ENCODE assay signal across 25 mouse cellular contexts in genomic region chr8:86594159-86594796, GRCm38 (mm10). TPM values are rescaled to one million over a fixed set of nuclear protein-coding genes. Genes with fewer than 3 reads are reported as not detected.
DNase-seq lines count a peak whose midpoint lies in the region; ATAC-seq and TF ChIP-seq lines count a peak whose summit lies in the region.
"Had no signal": no experiment of that assay in that cellular context is flagged by ENCODE, and none has a peak within 500 bp of the region (broad histone marks: within the 10 kb centered on the region; RNA-seq: fewer than 3 reads in every experiment).

No protein-coding gene starts in this region.

- 12% methylated on average over 3 of the region's 3 CpGs for WGBS in liver, adult 2 months
- WGBS in intestine, postnatal 0 days = 25% methylated on average over 3 of the region's 3 CpGs
- WGBS in kidney, postnatal 0 days = 43% methylated on average over 3 of the region's 3 CpGs
- 48% methylated on average over 3 of the region's 3 CpGs for WGBS in liver, postnatal 0 days (ENCODE audit: insufficient replicate concordance)
- WGBS in midbrain, embryonic 15.5 days = 76% methylated on average over 3 of the region's 3 CpGs

- no peaks in the 10 kb centered on the region for H3K79me2 ChIP-seq in liver, adult 2 months (ENCODE audit: control insufficient read depth, insufficient read depth, low read length)

- TF ChIP-seq POLR2A in liver, adult 2 months (IDR thresholded peaks at IDR 0.05; ENCODE audit: extremely low read depth, insufficient read depth, low read length) = no peak

- H3K4me1 ChIP-seq in liver, adult 2 months (ENCODE audit: control insufficient read depth, insufficient read depth, low read length) = peaks cover 23% of the 10 kb centered on the region
- 0 out of 2 replicates have a peak, but pooled peaks cover 3% of the 10 kb centered on the region for H3K4me1 ChIP-seq in intestine, postnatal 0 days (replicated peaks; ENCODE audit: control insufficient read depth, insufficient read depth, low read length)
- no peaks in the 10 kb centered on the region for H3K4me1 ChIP-seq in kidney, postnatal 0 days (replicated peaks; ENCODE audit: insufficient read depth, low read length)
- H3K4me1 ChIP-seq in liver, postnatal 0 days (ENCODE audit: insufficient read depth) = peaks cover 17% of the 10 kb centered on the region
- no peaks in the 10 kb centered on the region for H3K4me1 ChIP-seq in midbrain, embryonic 15.5 days
- H3K4me1 ChIP-seq: embryonic facial prominence, embryonic 13.5 days; forebrain, embryonic 12.5 days; hindbrain, embryonic 10.5 days; neural tube, embryonic 15.5 days had no signal

- no peaks in the 10 kb centered on the region for H3K36me3 ChIP-seq in liver, adult 2 months (ENCODE audit: control insufficient read depth, insufficient read depth, low read length)
- H3K36me3 ChIP-seq in intestine, postnatal 0 days (ENCODE audit: control insufficient read depth, insufficient read depth) = no peaks in the 10 kb centered on the region
- no peaks in the 10 kb centered on the region for H3K36me3 ChIP-seq in kidney, postnatal 0 days (ENCODE audit: insufficient read depth, low read length)
- no peaks in the 10 kb centered on the region for H3K36me3 ChIP-seq in liver, postnatal 0 days (replicated peaks; ENCODE audit: insufficient read depth, low read length)
- no peaks in the 10 kb centered on the region for H3K36me3 ChIP-seq in midbrain, embryonic 15.5 days (replicated peaks)
- H3K36me3 ChIP-seq: embryonic facial prominence, embryonic 13.5 days; forebrain, embryonic 12.5 days; hindbrain, embryonic 10.5 days; midbrain, embryonic 10.5 days; neural tube, embryonic 15.5 days had no signal

- peak; percentile 91 for ATAC-seq in intestine, postnatal 0 days
- 0 out of 2 replicates have a peak, but pooled peaks have one; percentile 21 for ATAC-seq in kidney, postnatal 0 days (replicated peaks; ENCODE audit: low FRiP score, low read depth)
- peak; percentile 91 for ATAC-seq in liver, postnatal 0 days
- no peak for ATAC-seq in midbrain, embryonic 15.5 days (replicated peaks)
- ATAC-seq: hindbrain, embryonic 16.5 days had no signal

- H3K27me3 ChIP-seq in liver, adult 2 months (ENCODE audit: control insufficient read depth, insufficient read depth, low read length) = no peaks in the 10 kb centered on the region
- H3K27me3 ChIP-seq in intestine, postnatal 0 days (replicated peaks; ENCODE audit: control insufficient read depth, insufficient read depth, low read length) = no peaks in the 10 kb centered on the region
- no peaks in the 10 kb centered on the region for H3K27me3 ChIP-seq in kidney, postnatal 0 days (ENCODE audit: insufficient read depth, low read length)
- no peaks in the 10 kb centered on the region for H3K27me3 ChIP-seq in liver, postnatal 0 days (ENCODE audit: insufficient read depth, low read length)
- H3K27me3 ChIP-seq in midbrain, embryonic 15.5 days (replicated peaks) = no peaks in the 10 kb centered on the region
- H3K27me3 ChIP-seq: embryonic facial prominence, embryonic 13.5 days; forebrain, embryonic 12.5 days; neural tube, embryonic 15.5 days had no signal

- H3K4me3 ChIP-seq in liver, adult 2 months (ENCODE audit: insufficient read depth, low read depth, low read length) = 0 out of 2 replicates have a peak overlapping the region, but pooled peaks have one; percentile 20
- H3K4me3 ChIP-seq in intestine, postnatal 0 days (ENCODE audit: low read depth, low read length) = no peak overlapping the region
- no peak overlapping the region for H3K4me3 ChIP-seq in kidney, postnatal 0 days (replicated peaks; ENCODE audit: low read depth, low read length)
- no peak overlapping the region for H3K4me3 ChIP-seq in liver, postnatal 0 days (ENCODE audit: low read depth, low read length)
- no peak overlapping the region for H3K4me3 ChIP-seq in midbrain, embryonic 15.5 days
- H3K4me3 ChIP-seq: embryonic facial prominence, embryonic 13.5 days; erythroblast, embryonic 14.5 days; forebrain, embryonic 12.5 days; gastrocnemius, adult 2 months; hindbrain, embryonic 10.5 days; midbrain, embryonic 10.5 days; neural tube, embryonic 15.5 days had no signal

- H3K9me3 ChIP-seq in intestine, postnatal 0 days (ENCODE audit: control insufficient read depth) = no peaks in the 10 kb centered on the region
- no peaks in the 10 kb centered on the region for H3K9me3 ChIP-seq in kidney, postnatal 0 days (replicated peaks; ENCODE audit: low read length)
- H3K9me3 ChIP-seq in liver, postnatal 0 days (ENCODE audit: low read length) = no peaks in the 10 kb centered on the region
- no peaks in the 10 kb centered on the region for H3K9me3 ChIP-seq in midbrain, embryonic 15.5 days
- H3K9me3 ChIP-seq: embryonic facial prominence, embryonic 13.5 days; forebrain, embryonic 12.5 days; hindbrain, embryonic 10.5 days; midbrain, embryonic 10.5 days; neural tube, embryonic 15.5 days had no signal

- DNase-seq in liver, adult 2 months (ENCODE audit: extremely low read depth, low read depth, low spot score) = peak; percentile 99
- DNase-seq in liver = no peak
- no peak for DNase-seq in kidney, postnatal 0 days (ENCODE audit: low spot score)
- peak; percentile 26 for DNase-seq in liver, postnatal 0 days
- DNase-seq in left cerebral cortex, adult 11 months (ENCODE audit: low spot score) = no peak
- DNase-seq in neural tube, embryonic 10.5 days (ENCODE audit: extremely low spot score, low spot score) = no peak
- DNase-seq: adrenal gland, postnatal 14 days; cerebellum, adult 2 months; cerebellum, postnatal 25 days; embryo, embryonic 11 days; gastrocnemius, adult 2 months; lung, adult 18-20 months; lung, postnatal 10 days; spleen, adult 18-20 months had no signal

- H3K4me2 ChIP-seq in intestine, postnatal 0 days (replicated peaks; ENCODE audit: low read depth) = no peak overlapping the region
- H3K4me2 ChIP-seq in kidney, postnatal 0 days (ENCODE audit: low read length) = no peak overlapping the region
- H3K4me2 ChIP-seq in liver, postnatal 0 days (ENCODE audit: low read depth, low read length) = no peak overlapping the region
- H3K4me2 ChIP-seq in midbrain, embryonic 15.5 days = no peak overlapping the region
- H3K4me2 ChIP-seq: embryonic facial prominence, embryonic 13.5 days; forebrain, embryonic 12.5 days; heart, embryonic 11.5 days; neural tube, embryonic 15.5 days had no signal

- TF ChIP-seq EP300 in liver, postnatal 0 days (IDR thresholded peaks at IDR 0.05; ENCODE audit: low read depth) = no peak

- TF ChIP-seq CTCF in liver, adult 2 months (IDR thresholded peaks at IDR 0.05; ENCODE audit: low read depth, low read length) = no peak
- no peak for TF ChIP-seq CTCF in intestine, postnatal 0 days (IDR thresholded peaks at IDR 0.05; ENCODE audit: low read depth)
- TF ChIP-seq CTCF in kidney, postnatal 0 days (IDR thresholded peaks at IDR 0.05; ENCODE audit: low read depth) = no peak
- TF ChIP-seq CTCF in liver, postnatal 0 days (IDR thresholded peaks at IDR 0.05; ENCODE audit: low read depth) = no peak

- peak overlapping the region; percentile 66 for H3K9ac ChIP-seq in liver, adult 2 months (ENCODE audit: low read depth, low read length)
- no peak overlapping the region for H3K9ac ChIP-seq in intestine, postnatal 0 days (ENCODE audit: low read depth, low read length)
- no peak overlapping the region for H3K9ac ChIP-seq in kidney, postnatal 0 days (ENCODE audit: low read depth, low read length)
- H3K9ac ChIP-seq in liver, postnatal 0 days (replicated peaks) = no peak overlapping the region
- no peak overlapping the region for H3K9ac ChIP-seq in midbrain, embryonic 15.5 days
- H3K9ac ChIP-seq: embryonic facial prominence, embryonic 13.5 days; forebrain, embryonic 12.5 days; neural tube, embryonic 15.5 days had no signal

- peak overlapping the region; percentile 100 for H3K27ac ChIP-seq in liver, adult 2 months (replicated peaks; ENCODE audit: insufficient read depth, low read depth, low read length)
- H3K27ac ChIP-seq in intestine, postnatal 0 days (ENCODE audit: low read depth, low read length) = peak overlapping the region; percentile 57
- H3K27ac ChIP-seq in kidney, postnatal 0 days = no peak overlapping the region
- H3K27ac ChIP-seq in liver, postnatal 0 days (ENCODE audit: low read depth) = peak overlapping the region; percentile 78
- H3K27ac ChIP-seq in midbrain, embryonic 15.5 days = no peak overlapping the region
- H3K27ac ChIP-seq: embryonic facial prominence, embryonic 13.5 days; forebrain, embryonic 12.5 days; gastrocnemius, adult 2 months; hindbrain, embryonic 10.5 days; midbrain, embryonic 10.5 days; neural tube, embryonic 15.5 days had no signal

RNA-seq across cellular contexts. Expression of gene Abcc12, which starts 13.8 kb away (rescaled TPM):
- 0.18 and 0.81 TPM in 2 replicates for total RNA-seq in liver, adult 2 months (2014; rRNA removed)
- polyA plus RNA-seq in liver, adult 2 months (2012; rRNA removed) = 0.21 TPM in 1 of 2 replicates, not detected in the other
- 0.07 TPM in 1 of 2 replicates, not detected in the other for polyA plus RNA-seq in intestine, postnatal 0 days (2015; fragmentation: Nextera tagmentation; extraction: Ambion mirVana)
- 0.04 TPM in 1 of 2 replicates, not detected in the other for polyA plus RNA-seq in kidney, postnatal 0 days (2015; fragmentation: Nextera tagmentation; extraction: Ambion mirVana)
- polyA plus RNA-seq in liver, postnatal 0 days (2015; fragmentation: Nextera tagmentation; extraction: Ambion mirVana) = not detected in 2 replicates
- 0.06 and 0.15 TPM in 2 replicates for polyA plus RNA-seq in midbrain, embryonic 15.5 days (2015; fragmentation: Nextera tagmentation; extraction: Ambion mirVana)
- total RNA-seq: gastrocnemius, adult 2 months had no signal
- polyA plus RNA-seq: erythroblast, embryonic 14.5 days; forebrain, embryonic 12.5 days; heart, embryonic 11.5 days; heart, postnatal 0 days; midbrain, embryonic 10.5 days had no signal

RNA-seq across cellular contexts. Expression of gene Lonp2, which starts 29.6 kb away (rescaled TPM):
- total RNA-seq in liver, adult 2 months (2014; rRNA removed) = 244 and 308 TPM in 2 replicates
- polyA plus RNA-seq in liver, adult 2 months (2012; rRNA removed) = 278 and 299 TPM in 2 replicates
- polyA plus RNA-seq in intestine, postnatal 0 days (2015; fragmentation: Nextera tagmentation; extraction: Ambion mirVana) = 53.5 and 56.7 TPM in 2 replicates
- 67.7 and 67.9 TPM in 2 replicates for polyA plus RNA-seq in kidney, postnatal 0 days (2015; fragmentation: Nextera tagmentation; extraction: Ambion mirVana)
- polyA plus RNA-seq in liver, postnatal 0 days (2015; fragmentation: Nextera tagmentation; extraction: Ambion mirVana) = 76.2 and 77.8 TPM in 2 replicates
- 84.7 and 86.6 TPM in 2 replicates for polyA plus RNA-seq in midbrain, embryonic 15.5 days (2015; fragmentation: Nextera tagmentation; extraction: Ambion mirVana)

Comparison
In these comparisons a context has a peak if more than half of its experiments do, and no peak if none do; other contexts are left out.
1. DNase-seq: peak in liver, adult 2 months (single experiment) and liver, postnatal 0 days (single experiment); none in liver (single experiment), kidney, postnatal 0 days (single experiment), left cerebral cortex, adult 11 months (single experiment) and neural tube, embryonic 10.5 days (single experiment).
2. H3K27ac ChIP-seq: peak in liver, adult 2 months (single experiment), intestine, postnatal 0 days (single experiment) and liver, postnatal 0 days (single experiment); none in kidney, postnatal 0 days (single experiment) and midbrain, embryonic 15.5 days (single experiment).